Mouse (Mus musculus): ENCODE results near the gene Trex2.

The Trex2 gene

GRCm38 (mm10) chrX:73384924-73385323 is 50.2 kb downstream of the Trex2 start:
- no peak for DNase-seq (ENCODE audit: low read depth, low spot score)
- H3K27me3 ChIP-seq (ENCODE audit: control insufficient read depth, insufficient read depth, low read length, poor library complexity, severe bottlenecking) = no peaks in the 10 kb centered on the region
- no peaks in the 10 kb centered on the region for H3K36me3 ChIP-seq (ENCODE audit: control insufficient read depth, insufficient read depth, low read length, poor library complexity, severe bottlenecking)

DNA sequence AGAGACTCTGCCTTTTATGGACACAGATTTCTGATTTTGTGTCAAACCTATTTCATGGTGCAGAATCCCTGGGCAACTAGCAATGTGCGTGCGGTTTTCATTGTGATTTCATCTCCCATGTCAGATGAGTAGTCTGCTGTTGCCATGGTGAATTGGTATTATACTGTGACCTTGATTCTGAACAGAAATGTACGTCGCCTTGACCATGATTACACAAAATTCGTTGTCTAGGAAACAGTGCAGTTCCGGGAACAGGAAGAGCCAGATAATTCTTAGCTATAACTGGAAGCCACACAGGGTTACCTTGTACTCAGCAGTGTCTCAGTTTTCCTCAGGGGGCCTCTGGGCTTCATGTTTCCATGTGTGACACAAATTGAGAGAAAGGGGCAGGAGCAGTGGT is 50.7 kb downstream of the Trex2 start:
- DNase-seq (ENCODE audit: low read depth, low spot score) = no peak
- Histone ChIP-seq H3K27me3 (ENCODE audit: control insufficient read depth, insufficient read depth, low read length, poor library complexity, severe bottlenecking) (no peaks in the 10 kb centered on the region), H3K36me3 (ENCODE audit: control insufficient read depth, insufficient read depth, low read length, poor library complexity, severe bottlenecking) (no peaks in the 10 kb centered on the region)

Measured in splenic B cell, adult 2 months (primary cell).